Mouse (Mus musculus): Measurements from ENCODE around the gene Pigt. TPM values are rescaled to one million over a fixed set of nuclear protein-coding genes. Genes with fewer than 3 reads are reported as not detected.

The Pigt gene
- 109 and 110 TPM in 2 replicates for polyA plus RNA-seq (2014; fragmentation: Nextera tagmentation; extraction: Ambion mirVana)

- no peaks in the 10 kb centered on the region for H3K9me3 ChIP-seq (ENCODE audit: control insufficient read depth, low read length)
- peak within 1 kb of the TSS; percentile 75 for H3K9ac ChIP-seq
- DNase-seq (ENCODE audit: low spot score) = peak; percentile 88
- H3K27ac ChIP-seq = peak within 1 kb of the TSS; percentile 82
- H3K4me1 ChIP-seq (replicated peaks; ENCODE audit: control insufficient read depth, insufficient read depth, low read length) = peaks cover 17% of the 10 kb centered on the region
- peak within 1 kb of the TSS; percentile 97 for H3K4me2 ChIP-seq (replicated peaks)
- WGBS = 4% methylated on average over 43 of the region's 43 CpGs
- H3K27me3 ChIP-seq (ENCODE audit: control insufficient read depth, insufficient read depth, low read length) = no peaks in the 10 kb centered on the region
- peak; percentile 91 for ATAC-seq (ENCODE audit: low FRiP score)
- H3K36me3 ChIP-seq (replicated peaks; ENCODE audit: control insufficient read depth, insufficient read depth) = peaks cover 27% of the 10 kb centered on the region
- H3K4me3 ChIP-seq (replicated peaks; ENCODE audit: low read length) = peak within 1 kb of the TSS; percentile 83
Measured at GRCm38 (mm10) chr2:164496847-164497690, at the start of gene Pigt. Gene Pigt, plus strand, starts transcription at chr2:164497520.

- ATAC-seq (ENCODE audit: low FRiP score) = no peak
- Histone ChIP-seq H3K9me3 (ENCODE audit: control insufficient read depth, low read length) (no peaks in the 10 kb centered on the region), H3K9ac (no peak overlapping the region), H3K27me3 (ENCODE audit: control insufficient read depth, insufficient read depth, low read length) (no peaks in the 10 kb centered on the region), H3K27ac (no peak overlapping the region), H3K4me2 (replicated peaks) (no peak overlapping the region), H3K4me3 (replicated peaks; ENCODE audit: low read length) (no peak overlapping the region), H3K4me1 (replicated peaks; ENCODE audit: control insufficient read depth, insufficient read depth, low read length) (no peaks in the 10 kb centered on the region), H3K36me3 (replicated peaks; ENCODE audit: control insufficient read depth, insufficient read depth) (no peaks in the 10 kb centered on the region)
- no peak for DNase-seq (ENCODE audit: low spot score)
- 86% methylated on average over 1 of the region's 1 CpGs for whole genome bisulfite sequencing
Measured at GRCm38 (mm10) chr2:164448140-164448539, 49.2 kb upstream of the Pigt start.

- H3K4me3 ChIP-seq (replicated peaks; ENCODE audit: low read length) = no peak overlapping the region
- no peaks in the 10 kb centered on the region for H3K9me3 ChIP-seq (ENCODE audit: control insufficient read depth, low read length)
- ATAC-seq (ENCODE audit: low FRiP score) (no peak), DNase-seq (ENCODE audit: low spot score) (no peak)
- 79% methylated on average over 5 of the region's 5 CpGs for WGBS
- no peaks in the 10 kb centered on the region for H3K36me3 ChIP-seq (replicated peaks; ENCODE audit: control insufficient read depth, insufficient read depth)
- H3K9ac ChIP-seq = no peak overlapping the region
- no peak overlapping the region for H3K4me2 ChIP-seq (replicated peaks)
- no peaks in the 10 kb centered on the region for H3K4me1 ChIP-seq (replicated peaks; ENCODE audit: control insufficient read depth, insufficient read depth, low read length)
- H3K27me3 ChIP-seq (ENCODE audit: control insufficient read depth, insufficient read depth, low read length) = no peaks in the 10 kb centered on the region
- no peak overlapping the region for H3K27ac ChIP-seq
Measured at GRCm38 (mm10) chr2:164448921-164449320, 48.4 kb upstream of the Pigt start.

- no peaks in the 10 kb centered on the region for H3K36me3 ChIP-seq (replicated peaks; ENCODE audit: control insufficient read depth, insufficient read depth)
- H3K4me1 ChIP-seq (replicated peaks; ENCODE audit: control insufficient read depth, insufficient read depth, low read length) = no peaks in the 10 kb centered on the region
- no peaks in the 10 kb centered on the region for H3K27me3 ChIP-seq (ENCODE audit: control insufficient read depth, insufficient read depth, low read length)
- H3K9me3 ChIP-seq (ENCODE audit: control insufficient read depth, low read length) = no peaks in the 10 kb centered on the region
- H3K27ac ChIP-seq = no peak overlapping the region
- H3K9ac ChIP-seq = no peak overlapping the region
- DNase-seq (ENCODE audit: low spot score) (no peak), ATAC-seq (ENCODE audit: low FRiP score) (no peak)
- H3K4me2 ChIP-seq (replicated peaks) = no peak overlapping the region
- WGBS = 86% methylated on average over 14 of the region's 14 CpGs
- no peak overlapping the region for H3K4me3 ChIP-seq (replicated peaks; ENCODE audit: low read length)
Measured at GRCm38 (mm10) chr2:164449341-164450042, 47.8 kb upstream of the Pigt start.

GRCm38 (mm10) chr2:164452000-164452676, 45.2 kb upstream of the Pigt start:
- Histone ChIP-seq H3K9me3 (ENCODE audit: control insufficient read depth, low read length) (no peaks in the 10 kb centered on the region), H3K9ac (no peak overlapping the region), H3K36me3 (replicated peaks; ENCODE audit: control insufficient read depth, insufficient read depth) (no peaks in the 10 kb centered on the region), H3K4me1 (replicated peaks; ENCODE audit: control insufficient read depth, insufficient read depth, low read length) (0 out of 2 replicates have a peak, but pooled peaks cover 6% of the 10 kb centered on the region), H3K27ac (no peak overlapping the region), H3K4me2 (replicated peaks) (no peak overlapping the region), H3K27me3 (ENCODE audit: control insufficient read depth, insufficient read depth, low read length) (no peaks in the 10 kb centered on the region), H3K4me3 (replicated peaks; ENCODE audit: low read length) (no peak overlapping the region)
- ATAC-seq (ENCODE audit: low FRiP score) (no peak), DNase-seq (ENCODE audit: low spot score) (no peak)
- WGBS = 44% methylated on average over 13 of the region's 13 CpGs

- Histone ChIP-seq H3K4me2 (replicated peaks) (no peak overlapping the region), H3K27me3 (ENCODE audit: control insufficient read depth, insufficient read depth, low read length) (no peaks in the 10 kb centered on the region), H3K4me3 (replicated peaks; ENCODE audit: low read length) (no peak overlapping the region), H3K9me3 (ENCODE audit: control insufficient read depth, low read length) (no peaks in the 10 kb centered on the region), H3K36me3 (replicated peaks; ENCODE audit: control insufficient read depth, insufficient read depth) (no peaks in the 10 kb centered on the region), H3K9ac (no peak overlapping the region), H3K4me1 (replicated peaks; ENCODE audit: control insufficient read depth, insufficient read depth, low read length) (0 out of 2 replicates have a peak, but pooled peaks cover 6% of the 10 kb centered on the region), H3K27ac (no peak overlapping the region)
- DNase-seq (ENCODE audit: low spot score) (no peak), ATAC-seq (ENCODE audit: low FRiP score) (no peak)
- WGBS = 80% methylated on average over 14 of the region's 14 CpGs
Measured at GRCm38 (mm10) chr2:164453047-164453757, 44.1 kb upstream of the Pigt start.

GRCm38 (mm10) chr2:164453887-164454500, 43.3 kb upstream of the Pigt start:
- ATAC-seq (ENCODE audit: low FRiP score) = no peak
- 67% methylated on average over 7 of the region's 7 CpGs for WGBS
- no peaks in the 10 kb centered on the region for H3K9me3 ChIP-seq (ENCODE audit: control insufficient read depth, low read length)
- no peak overlapping the region for H3K27ac ChIP-seq
- no peak overlapping the region for H3K4me3 ChIP-seq (replicated peaks; ENCODE audit: low read length)
- H3K27me3 ChIP-seq (ENCODE audit: control insufficient read depth, insufficient read depth, low read length) = no peaks in the 10 kb centered on the region
- 0 out of 2 replicates have a peak, but pooled peaks cover 6% of the 10 kb centered on the region for H3K4me1 ChIP-seq (replicated peaks; ENCODE audit: control insufficient read depth, insufficient read depth, low read length)
- no peak overlapping the region for H3K9ac ChIP-seq
- no peak overlapping the region for H3K4me2 ChIP-seq (replicated peaks)
- no peak for DNase-seq (ENCODE audit: low spot score)
- H3K36me3 ChIP-seq (replicated peaks; ENCODE audit: control insufficient read depth, insufficient read depth) = no peaks in the 10 kb centered on the region

- ATAC-seq (ENCODE audit: low FRiP score) (no peak), DNase-seq (ENCODE audit: low spot score) (no peak)
- H3K9me3 ChIP-seq (ENCODE audit: control insufficient read depth, low read length) = no peaks in the 10 kb centered on the region
- H3K27ac ChIP-seq = no peak overlapping the region
- H3K9ac ChIP-seq = no peak overlapping the region
- H3K4me2 ChIP-seq (replicated peaks) = no peak overlapping the region
- WGBS = 82% methylated on average over 10 of the region's 10 CpGs
- 0 out of 2 replicates have a peak, but pooled peaks cover 6% of the 10 kb centered on the region for H3K4me1 ChIP-seq (replicated peaks; ENCODE audit: control insufficient read depth, insufficient read depth, low read length)
- H3K36me3 ChIP-seq (replicated peaks; ENCODE audit: control insufficient read depth, insufficient read depth) = no peaks in the 10 kb centered on the region
- H3K4me3 ChIP-seq (replicated peaks; ENCODE audit: low read length) = no peak overlapping the region
- no peaks in the 10 kb centered on the region for H3K27me3 ChIP-seq (ENCODE audit: control insufficient read depth, insufficient read depth, low read length)
Measured at GRCm38 (mm10) chr2:164454846-164455245, 42.5 kb upstream of the Pigt start.
